Mouse (Mus musculus) G1E (cell line): Measurements from ENCODE around the gene A3galt2.

ENCODE experiments used
- CTCF ChIP-seq: IDR thresholded peaks from 2 replicates; pipeline ENCODE4 v1.5.1; 2012; ENCODE audit warnings: low read depth, low read length, inconsistent platforms, mixed read lengths
- GATA1 ChIP-seq: IDR thresholded peaks from 2 replicates; pipeline ENCODE4 v1.6.1; 2012; ENCODE audit warnings: borderline replicate concordance, low read length, inconsistent platforms, mixed read lengths
- GATA2 ChIP-seq: IDR thresholded peaks from 2 replicates; pipeline ENCODE4 v1.6.1; 2012; ENCODE audit warnings: low read depth, low read length, inconsistent platforms, borderline replicate concordance

- no peak for TF ChIP-seq GATA2
- no peak for TF ChIP-seq CTCF
- no peak for TF ChIP-seq GATA1
These were observed 22.4 kb upstream of the A3galt2 start for GRCm38 (mm10) chr4:128732794-128733193.
